Mouse (Mus musculus) liver, adult 2 months (tissue): ENCODE results near the gene Mipep.

ENCODE experiments used
- CTCF ChIP-seq: fragments of 200-500 bp; IDR thresholded peaks from 2 replicates; pipeline ENCODE4 v1.5.1; 2011; ENCODE audit warnings: low read depth, low read length, control low read depth
- POLR2A ChIP-seq: fragments of 200-500 bp; IDR thresholded peaks from 2 replicates; pipeline ENCODE4 v1.6.1; 2011; ENCODE audit warnings: low read length, control low read depth; ENCODE audit not compliant: insufficient read depth; ENCODE audit errors: extremely low read depth

DNA sequence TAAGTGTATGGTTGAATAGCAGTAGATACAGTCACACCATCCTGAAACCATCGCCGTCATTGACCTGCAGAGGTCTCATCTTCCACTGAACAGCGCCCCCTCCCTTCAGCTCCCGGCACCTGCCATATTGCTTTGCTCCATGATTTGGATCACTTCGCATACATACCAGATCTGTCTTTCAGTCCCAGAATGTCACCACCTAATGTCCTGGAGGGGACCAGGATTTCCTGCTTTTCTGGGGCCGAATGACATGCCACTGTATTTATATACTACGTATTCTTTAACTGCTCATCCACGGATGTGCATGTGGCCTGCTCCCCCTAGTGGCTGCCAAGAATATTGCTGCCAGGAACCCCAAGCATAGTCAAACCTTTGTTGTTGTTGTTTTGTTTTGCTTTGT, 13.3 kb upstream of the Mipep start:
- TF ChIP-seq POLR2A (no peak), CTCF (peak; percentile 80)
